Mouse (Mus musculus): ENCODE measurements around the gene Gm37240. TPM values are rescaled to one million over a fixed set of nuclear protein-coding genes. Genes with fewer than 3 reads are reported as not detected.

The Gm37240 gene
- polyA plus RNA-seq, 1 experiment from 2014 or later: 13.4 TPM

DNA sequence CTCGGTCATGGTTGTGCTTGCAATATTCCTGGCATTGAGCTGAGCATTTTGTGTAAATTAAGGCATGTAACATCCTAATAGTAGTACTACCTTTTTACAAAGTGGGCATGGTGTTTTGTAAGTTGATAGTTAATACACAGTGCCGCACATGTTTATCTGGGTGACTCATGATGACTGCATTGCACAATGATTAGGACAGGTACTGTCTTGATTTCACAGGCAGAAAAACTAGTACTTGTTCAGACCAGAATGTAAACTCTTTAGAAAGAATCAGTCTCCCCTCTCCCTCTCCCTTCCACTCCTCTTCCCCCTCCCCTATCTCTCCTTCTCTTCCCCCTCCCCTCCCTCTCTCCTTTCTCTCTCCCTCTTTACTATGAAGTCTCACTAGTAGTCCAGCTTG is 1284.6 kb downstream of the Gm37240 start:
- H3K4me2 ChIP-seq (ENCODE audit: low read depth, low read length): no peak overlapping the region
- WGBS: 82% methylated on average over 2 of the region's 2 CpGs
- H3K27ac ChIP-seq (replicated peaks; ENCODE audit: low read depth, low read length): no peak overlapping the region
- H3K9me3 ChIP-seq (ENCODE audit: control insufficient read depth, low read length): peaks cover 9% of the 10 kb centered on the region; the same call in 1 of the 2 replicates
- H3K9ac ChIP-seq (ENCODE audit: low read depth, low read length): no peak overlapping the region
- no peak overlapping the region for H3K4me3 ChIP-seq (ENCODE audit: low read depth, low read length)
- H3K27me3 ChIP-seq (replicated peaks; ENCODE audit: control insufficient read depth, insufficient read depth, low read length): no peaks in the 10 kb centered on the region
- DNase-seq (ENCODE audit: low spot score) (peak; percentile 67), ATAC-seq (ENCODE audit: low read depth) (peak; percentile 47)
- no peaks in the 10 kb centered on the region for H3K4me1 ChIP-seq (ENCODE audit: control insufficient read depth, insufficient read depth, low read length)
- H3K36me3 ChIP-seq (ENCODE audit: control insufficient read depth, insufficient read depth, low read length): no peaks in the 10 kb centered on the region

GRCm38 (mm10) chr3:84601870-84602495 is 1285.3 kb downstream of the Gm37240 start:
- H3K4me3 ChIP-seq (ENCODE audit: low read depth, low read length): no peak overlapping the region
- H3K4me1 ChIP-seq (ENCODE audit: control insufficient read depth, insufficient read depth, low read length): no peaks in the 10 kb centered on the region
- no peaks in the 10 kb centered on the region for H3K27me3 ChIP-seq (replicated peaks; ENCODE audit: control insufficient read depth, insufficient read depth, low read length)
- no peak overlapping the region for H3K4me2 ChIP-seq (ENCODE audit: low read depth, low read length)
- no peaks in the 10 kb centered on the region for H3K36me3 ChIP-seq (ENCODE audit: control insufficient read depth, insufficient read depth, low read length)
- peak; percentile 14 for DNase-seq (ENCODE audit: low spot score)
- WGBS: 73% methylated on average over 9 of the region's 9 CpGs
- no peak overlapping the region for H3K9ac ChIP-seq (ENCODE audit: low read depth, low read length)
- H3K27ac ChIP-seq (replicated peaks; ENCODE audit: low read depth, low read length): no peak overlapping the region
- no peak for ATAC-seq (ENCODE audit: low read depth)
- H3K9me3 ChIP-seq (ENCODE audit: control insufficient read depth, low read length): peaks cover 9% of the 10 kb centered on the region; the same call in 1 of the 2 replicates

GRCm38 (mm10) chr3:84598756-84599155 is 1288.6 kb downstream of the Gm37240 start:
- H3K9me3 ChIP-seq (ENCODE audit: control insufficient read depth, low read length): no peaks in the 10 kb centered on the region
- no peaks in the 10 kb centered on the region for H3K36me3 ChIP-seq (ENCODE audit: control insufficient read depth, insufficient read depth, low read length)
- no peak overlapping the region for H3K4me2 ChIP-seq (ENCODE audit: low read depth, low read length)
- no peak overlapping the region for H3K27ac ChIP-seq (replicated peaks; ENCODE audit: low read depth, low read length)
- no peak overlapping the region for H3K9ac ChIP-seq (ENCODE audit: low read depth, low read length)
- no peaks in the 10 kb centered on the region for H3K27me3 ChIP-seq (replicated peaks; ENCODE audit: control insufficient read depth, insufficient read depth, low read length)
- H3K4me1 ChIP-seq (ENCODE audit: control insufficient read depth, insufficient read depth, low read length): peaks cover 11% of the 10 kb centered on the region; the same call in 1 of the 2 replicates
- WGBS: 87% methylated on average over 6 of the region's 6 CpGs
- no peak for ATAC-seq (ENCODE audit: low read depth)
- H3K4me3 ChIP-seq (ENCODE audit: low read depth, low read length): no peak overlapping the region
- DNase-seq (ENCODE audit: low spot score): no peak

- 0 out of 2 replicates have a peak, but pooled peaks have one; percentile 30 for ATAC-seq (ENCODE audit: low read depth)
- 79% methylated on average over 6 of the region's 6 CpGs for WGBS
- DNase-seq (ENCODE audit: low spot score): peak; percentile 26
Measured at GRCm38 (mm10) chr3:84597996-84598734, 1289.2 kb downstream of the Gm37240 start.

GRCm38 (mm10) chr3:84595677-84596234 is 1291.6 kb downstream of the Gm37240 start:
- Histone ChIP-seq H3K36me3 (ENCODE audit: control insufficient read depth, insufficient read depth, low read length) (no peaks in the 10 kb centered on the region), H3K9ac (ENCODE audit: low read depth, low read length) (no peak overlapping the region), H3K9me3 (ENCODE audit: control insufficient read depth, low read length) (no peaks in the 10 kb centered on the region), H3K4me2 (ENCODE audit: low read depth, low read length) (peak overlapping the region; percentile 51), H3K4me3 (ENCODE audit: low read depth, low read length) (peak overlapping the region; percentile 28), H3K27me3 (replicated peaks; ENCODE audit: control insufficient read depth, insufficient read depth, low read length) (no peaks in the 10 kb centered on the region), H3K4me1 (ENCODE audit: control insufficient read depth, insufficient read depth, low read length) (peaks cover 11% of the 10 kb centered on the region; the same call in 1 of the 2 replicates), H3K27ac (replicated peaks; ENCODE audit: low read depth, low read length) (no peak overlapping the region)
- DNase-seq (ENCODE audit: low spot score): no peak
- no peak for ATAC-seq (ENCODE audit: low read depth)
- 34% methylated on average over 5 of the region's 5 CpGs for WGBS

More at GRCm38 (mm10) chr3:84597996-84598734, 1289.2 kb downstream of the Gm37240 start:
- H3K9ac ChIP-seq (ENCODE audit: low read depth, low read length): no peak overlapping the region
- no peak overlapping the region for H3K4me2 ChIP-seq (ENCODE audit: low read depth, low read length)
- no peaks in the 10 kb centered on the region for H3K9me3 ChIP-seq (ENCODE audit: control insufficient read depth, low read length)
- no peak overlapping the region for H3K4me3 ChIP-seq (ENCODE audit: low read depth, low read length)
- H3K27me3 ChIP-seq (replicated peaks; ENCODE audit: control insufficient read depth, insufficient read depth, low read length): no peaks in the 10 kb centered on the region
- H3K27ac ChIP-seq (replicated peaks; ENCODE audit: low read depth, low read length): no peak overlapping the region
- H3K4me1 ChIP-seq (ENCODE audit: control insufficient read depth, insufficient read depth, low read length): peaks cover 11% of the 10 kb centered on the region; the same call in 1 of the 2 replicates
- H3K36me3 ChIP-seq (ENCODE audit: control insufficient read depth, insufficient read depth, low read length): no peaks in the 10 kb centered on the region

GRCm38 (mm10) chr3:84594894-84595676 is 1292.2 kb downstream of the Gm37240 start:
- peaks cover 11% of the 10 kb centered on the region; the same call in 1 of the 2 replicates for H3K4me1 ChIP-seq (ENCODE audit: control insufficient read depth, insufficient read depth, low read length)
- H3K9me3 ChIP-seq (ENCODE audit: control insufficient read depth, low read length): no peaks in the 10 kb centered on the region
- no peak overlapping the region for H3K27ac ChIP-seq (replicated peaks; ENCODE audit: low read depth, low read length)
- H3K9ac ChIP-seq (ENCODE audit: low read depth, low read length): peak overlapping the region; percentile 1; the same call in 1 of the 2 replicates
- DNase-seq (ENCODE audit: low spot score) (peak; percentile 85), ATAC-seq (ENCODE audit: low read depth) (peak; percentile 50; the same call in 1 of the 2 replicates)
- H3K4me3 ChIP-seq (ENCODE audit: low read depth, low read length): peak overlapping the region; percentile 28
- WGBS: 15% methylated on average over 23 of the region's 23 CpGs
- H3K27me3 ChIP-seq (replicated peaks; ENCODE audit: control insufficient read depth, insufficient read depth, low read length): no peaks in the 10 kb centered on the region
- H3K36me3 ChIP-seq (ENCODE audit: control insufficient read depth, insufficient read depth, low read length): no peaks in the 10 kb centered on the region
- peak overlapping the region; percentile 51 for H3K4me2 ChIP-seq (ENCODE audit: low read depth, low read length)

- no peak within 1 kb of the TSS for H3K27ac ChIP-seq (replicated peaks; ENCODE audit: low read depth, low read length)
- H3K9ac ChIP-seq (ENCODE audit: low read depth, low read length): no peak within 1 kb of the TSS
- no peaks in the 10 kb centered on the region for H3K27me3 ChIP-seq (replicated peaks; ENCODE audit: control insufficient read depth, insufficient read depth, low read length)
- H3K4me1 ChIP-seq (ENCODE audit: control insufficient read depth, insufficient read depth, low read length): peaks cover 11% of the 10 kb centered on the region; the same call in 1 of the 2 replicates
- no peak within 1 kb of the TSS for H3K4me2 ChIP-seq (ENCODE audit: low read depth, low read length)
- 78% methylated on average over 2 of the region's 2 CpGs for WGBS
- no peaks in the 10 kb centered on the region for H3K9me3 ChIP-seq (ENCODE audit: control insufficient read depth, low read length)
- no peaks in the 10 kb centered on the region for H3K36me3 ChIP-seq (ENCODE audit: control insufficient read depth, insufficient read depth, low read length)
- H3K4me3 ChIP-seq (ENCODE audit: low read depth, low read length): no peak within 1 kb of the TSS
- ATAC-seq (ENCODE audit: low read depth) (no peak), DNase-seq (ENCODE audit: low spot score) (no peak)
Measured at GRCm38 (mm10) chr3:84593274-84593673, 1294.0 kb downstream of the Gm37240 start, which contains the start of gene Tigd4. Tigd4 (plus strand) TSS chr3:84593574.

DNA sequence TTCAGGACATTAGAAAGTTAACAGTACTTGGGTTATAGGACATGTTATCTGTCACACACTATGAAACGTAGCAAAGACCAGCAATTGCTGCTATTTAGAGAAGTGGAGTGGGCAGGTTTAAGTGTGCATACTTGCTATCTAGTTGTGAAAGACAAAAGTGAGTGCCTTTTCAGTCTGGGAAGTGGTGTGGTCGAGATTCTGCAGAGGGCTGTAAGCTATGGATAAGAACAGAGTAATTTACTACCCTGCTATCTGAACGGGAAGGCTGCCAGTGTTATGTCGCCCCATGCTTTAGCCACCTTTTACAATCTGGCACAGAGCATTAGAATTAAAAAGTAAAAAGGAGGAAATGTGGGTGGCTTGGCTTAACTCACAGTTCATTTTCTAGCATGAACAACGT is 1300.6 kb downstream of the Gm37240 start:
- WGBS: 63% methylated on average over 5 of the region's 5 CpGs
- DNase-seq (ENCODE audit: low spot score) (no peak), ATAC-seq (ENCODE audit: low read depth) (no peak)
- Histone ChIP-seq H3K9ac (ENCODE audit: low read depth, low read length) (no peak overlapping the region), H3K27ac (replicated peaks; ENCODE audit: low read depth, low read length) (no peak overlapping the region), H3K4me2 (ENCODE audit: low read depth, low read length) (no peak overlapping the region), H3K9me3 (ENCODE audit: control insufficient read depth, low read length) (no peaks in the 10 kb centered on the region), H3K27me3 (replicated peaks; ENCODE audit: control insufficient read depth, insufficient read depth, low read length) (no peaks in the 10 kb centered on the region), H3K4me3 (ENCODE audit: low read depth, low read length) (no peak overlapping the region), H3K4me1 (ENCODE audit: control insufficient read depth, insufficient read depth, low read length) (0 out of 2 replicates have a peak, but pooled peaks cover 8% of the 10 kb centered on the region), H3K36me3 (ENCODE audit: control insufficient read depth, insufficient read depth, low read length) (no peaks in the 10 kb centered on the region)
